11 mouse cellular contexts compared by ENCODE assay signal in the genomic region with DNA sequence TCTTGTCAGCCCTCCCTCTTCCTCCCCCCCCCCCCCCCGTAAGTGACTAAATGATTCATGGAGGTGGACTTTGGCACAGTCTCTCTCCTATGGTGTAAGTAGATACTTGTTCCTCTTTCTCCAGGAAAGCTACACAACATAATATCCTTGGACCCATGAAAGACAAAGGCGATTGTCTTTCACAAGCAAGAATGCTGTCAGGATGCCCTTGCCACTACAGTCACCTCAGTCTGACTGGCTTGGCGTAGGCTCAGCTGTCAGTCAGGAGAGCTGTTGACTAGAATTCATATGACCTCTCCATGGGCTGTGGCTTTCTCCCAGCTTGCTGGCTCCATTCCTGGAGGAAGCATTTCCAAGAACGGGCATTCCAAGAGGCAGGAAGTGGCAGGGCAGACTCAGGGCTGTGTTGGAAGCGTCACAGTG. TPM values are rescaled to one million over a fixed set of nuclear protein-coding genes. Genes with fewer than 3 reads are reported as not detected.
DNase-seq lines count a peak whose midpoint lies in the region; ATAC-seq and TF ChIP-seq lines count a peak whose summit lies in the region.
"Had no signal": no experiment of that assay in that cellular context is flagged by ENCODE, and none has a peak within 500 bp of the region (broad histone marks: within the 10 kb centered on the region; RNA-seq: fewer than 3 reads in every experiment).

No protein-coding gene starts in this region.

- peaks cover 5% of the 10 kb centered on the region for H3K4me1 ChIP-seq in heart, embryonic 15.5 days (replicated peaks)
- H3K4me1 ChIP-seq in thymus, adult 2 months (replicated peaks; ENCODE audit: control insufficient read depth, insufficient read depth, low read length) = no peaks in the 10 kb centered on the region
- H3K4me1 ChIP-seq: limb, embryonic 12.5 days had no signal

- no peaks in the 10 kb centered on the region for H3K36me3 ChIP-seq in heart, embryonic 15.5 days
- no peaks in the 10 kb centered on the region for H3K36me3 ChIP-seq in thymus, adult 2 months (ENCODE audit: control insufficient read depth, insufficient read depth, low read length)
- H3K36me3 ChIP-seq: limb, embryonic 12.5 days had no signal

- H3K4me3 ChIP-seq in heart, embryonic 15.5 days = no peak overlapping the region
- no peak overlapping the region for H3K4me3 ChIP-seq in thymus, adult 2 months (ENCODE audit: control insufficient read depth, insufficient read depth, low read length)
- H3K4me3 ChIP-seq: limb, embryonic 12.5 days had no signal

- peaks cover 6% of the 10 kb centered on the region; the same call in 1 of the 2 replicates for H3K27me3 ChIP-seq in heart, embryonic 15.5 days
- no peaks in the 10 kb centered on the region; the same call in 1 of the 2 replicates for H3K27me3 ChIP-seq in thymus, adult 2 months (ENCODE audit: control insufficient read depth, insufficient read depth, low read length)

- H3K27ac ChIP-seq in heart, embryonic 15.5 days = no peak overlapping the region
- no peak overlapping the region for H3K27ac ChIP-seq in thymus, adult 2 months (ENCODE audit: control insufficient read depth, insufficient read depth, low read length)
- H3K27ac ChIP-seq: limb, embryonic 12.5 days had no signal

- WGBS in heart, embryonic 15.5 days = 41% methylated on average over 5 of the region's 5 CpGs
- WGBS in large intestine, adult 2 months = 18% methylated on average over 5 of the region's 5 CpGs
- 74% methylated on average over 5 of the region's 5 CpGs for WGBS in thymus, adult 2 months

- 0 out of 2 replicates have a peak, but pooled peaks have one; percentile 53 for ATAC-seq in heart, embryonic 15.5 days (replicated peaks; ENCODE audit: insufficient number of reproducible peaks, insufficient read depth, low FRiP score, low read depth)

- peak overlapping the region; percentile 15; the same call in 1 of the 2 replicates for H3K4me2 ChIP-seq in heart, embryonic 15.5 days
- H3K4me2 ChIP-seq: limb, embryonic 12.5 days had no signal

- no peak for TF ChIP-seq CTCF in thymus, adult 2 months (IDR thresholded peaks at IDR 0.05; ENCODE audit: borderline replicate concordance, control insufficient read depth, extremely low read depth, insufficient read depth, low read length, poor library complexity)

- no peak for TF ChIP-seq POLR2A in thymus, adult 2 months (IDR thresholded peaks at IDR 0.05; ENCODE audit: control insufficient read depth, extremely low read depth, insufficient read depth, low read length, poor library complexity)

- no peaks in the 10 kb centered on the region for H3K9me3 ChIP-seq in heart, embryonic 15.5 days (replicated peaks)
- H3K9me3 ChIP-seq: limb, embryonic 12.5 days had no signal

- intact Hi-C loops in left cerebral cortex, postnatal 14 days (cut with DNase I) = no loop called here

- DNase-seq in adrenal gland, postnatal 36 days = peak; percentile 18 to 29
- DNase-seq in adrenal gland, adult 18-20 months (ENCODE audit: low spot score in 2 of 2) = no peak
- DNase-seq in 3134 (ENCODE audit: extremely low read depth, insufficient read length, low spot score) = peak; percentile 81
- DNase-seq in large intestine, adult 2 months (ENCODE audit: low read depth, low spot score) = peak; percentile 28
- no peak for DNase-seq in thymus, postnatal 4 days
- no peak for DNase-seq in thymus, adult 2 months
- no peak for DNase-seq in left cerebral cortex, postnatal 14 days (ENCODE audit: low spot score in 2 of 2)
- DNase-seq: gastrocnemius, postnatal 14 days had no signal

- no peak overlapping the region for H3K9ac ChIP-seq in heart, embryonic 15.5 days
- H3K9ac ChIP-seq: limb, embryonic 12.5 days had no signal

RNA-seq across cellular contexts. Expression of a gene that starts 6.2 kb away (rescaled TPM):
- total RNA-seq in adrenal gland, postnatal 36 days (2021) = under 1 TPM; 0.23 to 0.26 TPM
- under 1 TPM; 0.43 to 0.45 TPM for total RNA-seq in adrenal gland, adult 18-20 months (2021)
- polyA plus RNA-seq in heart, embryonic 15.5 days (2015; fragmentation: Nextera tagmentation; extraction: Ambion mirVana) = 0.87 and 1.0 TPM in 2 replicates
- 0.27 and 0.32 TPM in 2 replicates for polyA plus RNA-seq in large intestine, adult 2 months (2012; rRNA removed)
- polyA plus RNA-seq in thymus, adult 2 months (2012; rRNA removed) = 0.04 and 0.09 TPM in 2 replicates
- 10 to 100 TPM; 12.6 to 13.3 TPM for total RNA-seq in left cerebral cortex, postnatal 14 days (2021)
- total RNA-seq: gastrocnemius, postnatal 14 days; megakaryocyte, adult 5-6 weeks had no signal

RNA-seq across cellular contexts. Expression of a gene that starts 13.8 kb away (rescaled TPM):
- 1 to 10 TPM; 7.5 to 9.1 TPM for total RNA-seq in adrenal gland, postnatal 36 days (2021)
- total RNA-seq in adrenal gland, adult 18-20 months (2021) = 1 to 10 TPM; 4.7 to 6.7 TPM
- 20.9 and 26.6 TPM in 2 replicates for polyA plus RNA-seq in heart, embryonic 15.5 days (2015; fragmentation: Nextera tagmentation; extraction: Ambion mirVana)
- polyA plus RNA-seq in large intestine, adult 2 months (2012; rRNA removed) = 20.4 and 28.9 TPM in 2 replicates
- polyA plus RNA-seq in thymus, adult 2 months (2012; rRNA removed) = 2.1 and 3.1 TPM in 2 replicates
- 1 to 10 TPM; 2.7 to 3.4 TPM for total RNA-seq in left cerebral cortex, postnatal 14 days (2021)

RNA-seq across cellular contexts. Expression of a gene that starts 37.0 kb away (rescaled TPM):
- total RNA-seq in adrenal gland, postnatal 36 days (2021) = 1 to 10 TPM; 2.1 to 2.4 TPM
- 1 to 10 TPM; 2.0 to 7.6 TPM for total RNA-seq in adrenal gland, adult 18-20 months (2021)
- polyA plus RNA-seq in heart, embryonic 15.5 days (2015; fragmentation: Nextera tagmentation; extraction: Ambion mirVana) = 1.1 and 1.2 TPM in 2 replicates
- 1.4 and 1.9 TPM in 2 replicates for polyA plus RNA-seq in large intestine, adult 2 months (2012; rRNA removed)
- 2.6 and 2.8 TPM in 2 replicates for polyA plus RNA-seq in thymus, adult 2 months (2012; rRNA removed)
- 10 to 100 TPM; 53.9 to 64.1 TPM for total RNA-seq in left cerebral cortex, postnatal 14 days (2021)

RNA-seq across cellular contexts. Expression of a gene that starts 48.8 kb away (rescaled TPM):
- total RNA-seq in adrenal gland, postnatal 36 days (2021) = 100 to 1,000 TPM; 132 to 140 TPM
- total RNA-seq in adrenal gland, adult 18-20 months (2021) = 100 to 1,000 TPM; 104 to 145 TPM
- 29.5 and 41.5 TPM in 2 replicates for polyA plus RNA-seq in heart, embryonic 15.5 days (2015; fragmentation: Nextera tagmentation; extraction: Ambion mirVana)
- polyA plus RNA-seq in large intestine, adult 2 months (2012; rRNA removed) = 99.2 and 104 TPM in 2 replicates
- polyA plus RNA-seq in thymus, adult 2 months (2012; rRNA removed) = 165 and 182 TPM in 2 replicates
- total RNA-seq in left cerebral cortex, postnatal 14 days (2021) = 100 to 1,000 TPM; 729 to 796 TPM

RNA-seq across cellular contexts. Expression of a gene that starts 51.5 kb away (rescaled TPM):
- total RNA-seq in adrenal gland, postnatal 36 days (2021) = 10 to 100 TPM; 75.5 to 84.3 TPM
- total RNA-seq in adrenal gland, adult 18-20 months (2021) = 10 to 100 TPM; 80.7 to 83.8 TPM
- 16.1 and 17.8 TPM in 2 replicates for polyA plus RNA-seq in heart, embryonic 15.5 days (2015; fragmentation: Nextera tagmentation; extraction: Ambion mirVana)
- 25.0 and 30.3 TPM in 2 replicates for polyA plus RNA-seq in large intestine, adult 2 months (2012; rRNA removed)
- 59.7 and 65.5 TPM in 2 replicates for polyA plus RNA-seq in thymus, adult 2 months (2012; rRNA removed)
- 10 to 100 TPM; 56.0 to 57.6 TPM for total RNA-seq in left cerebral cortex, postnatal 14 days (2021)

Comparison
In these comparisons a context has a peak if more than half of its experiments do, and no peak if none do; other contexts are left out.
1. DNase-seq: peak in adrenal gland, postnatal 36 days (2 of 2), 3134 (single experiment) and large intestine, adult 2 months (single experiment); none in adrenal gland, adult 18-20 months (0 of 2), thymus, postnatal 4 days (single experiment), thymus, adult 2 months (single experiment) and left cerebral cortex, postnatal 14 days (0 of 2).
2. RNA of a gene that starts 6.2 kb away (total RNA-seq): 12.6 to 13.3 TPM in left cerebral cortex, postnatal 14 days; 0.43 to 0.45 TPM in adrenal gland, adult 18-20 months and 0.23 to 0.26 TPM in adrenal gland, postnatal 36 days; every median in the first group is over 4 times any median in the second.
3. RNA of a gene that starts 37.0 kb away (total RNA-seq): 53.9 to 64.1 TPM in left cerebral cortex, postnatal 14 days; 2.0 to 7.6 TPM in adrenal gland, adult 18-20 months and 2.1 to 2.4 TPM in adrenal gland, postnatal 36 days; every median in the first group is over 4 times any median in the second.